Mouse (Mus musculus) ES-Bruce4 (cell line): ENCODE data around the gene Uba52. TPM values are rescaled to one million over a fixed set of nuclear protein-coding genes. Genes with fewer than 3 reads are reported as not detected.
A peak's percentile ranks its signal among the peaks of the same experiment; 100 is the strongest.

ENCODE experiments used
- H3K27ac ChIP-seq: 2 replicates; pipeline ENCODE4 v1.5.1; 2012; ENCODE audit warnings: low read length, inconsistent platforms; ENCODE audit not compliant: insufficient read depth
- H3K27me3 ChIP-seq: 2 replicates; pipeline ENCODE4 v1.6.1; 2012; ENCODE audit warnings: mild to moderate bottlenecking, low read length, inconsistent platforms; ENCODE audit not compliant: control insufficient read depth, poor library complexity, insufficient read depth, severe bottlenecking
- H3K36me3 ChIP-seq: 2 replicates; pipeline ENCODE4 v1.6.1; 2012; ENCODE audit warnings: inconsistent platforms, mild to moderate bottlenecking, low read length, moderate library complexity; ENCODE audit not compliant: control insufficient read depth, poor library complexity, insufficient read depth, severe bottlenecking
- H3K4me1 ChIP-seq: one replicate; pipeline ENCODE4 v1.8.1; 2011; ENCODE audit warnings: low read length; ENCODE audit not compliant: control insufficient read depth, insufficient read depth
- H3K4me3 ChIP-seq: 2 replicates; pipeline ENCODE4 v1.5.1; 2011; ENCODE audit warnings: low read depth, mild to moderate bottlenecking, low read length
- H3K9ac ChIP-seq: 2 replicates; pipeline ENCODE4 v1.6.1; 2012; ENCODE audit warnings: low read depth, mild to moderate bottlenecking, inconsistent platforms; ENCODE audit not compliant: poor library complexity, severe bottlenecking
- H3K9me3 ChIP-seq: replicated peaks from 2 replicates; pipeline ENCODE4 v1.6.1; 2012; ENCODE audit warnings: mild to moderate bottlenecking, low read length, inconsistent platforms; ENCODE audit not compliant: control insufficient read depth, poor library complexity, insufficient read depth, severe bottlenecking
- CTCF ChIP-seq: IDR thresholded peaks from one replicate; pipeline ENCODE4 v1.8.1; 2011; ENCODE audit warnings: low read depth, low read length
- EP300 ChIP-seq: IDR thresholded peaks from 2 replicates; pipeline ENCODE4 v1.6.1; 2011; ENCODE audit warnings: low read depth, low read length; ENCODE audit not compliant: insufficient read depth
- POLR2A ChIP-seq: IDR thresholded peaks from one replicate; pipeline ENCODE4 v1.8.1; 2011; ENCODE audit warnings: low read length; ENCODE audit not compliant: insufficient read depth
- polyA plus RNA-seq: library from polyadenylated mRNA; stranded (reverse); fragments of >200 nt; gene quantifications from 2 replicates; pipeline ENCODE4 v1.2.4, GENCODE M21; 2011; ENCODE audit warnings: low read depth; ENCODE audit not compliant: missing spikeins, insufficient read depth, insufficient read length

Gene Uba52
- polyA plus RNA-seq, 1 experiment: 1,157 TPM

- no peaks in the 10 kb centered on the region for H3K9me3 ChIP-seq
- TF ChIP-seq EP300 (no peak), CTCF (no peak), POLR2A (no peak)
- no peaks in the 10 kb centered on the region for H3K36me3 ChIP-seq
- no peak overlapping the region for H3K4me3 ChIP-seq
- H3K27me3 ChIP-seq: peaks cover 44% of the 10 kb centered on the region
- H3K4me1 ChIP-seq: no peaks in the 10 kb centered on the region
- H3K9ac ChIP-seq: peak overlapping the region; percentile 10; the same call in 1 of the 2 replicates
- no peak overlapping the region for H3K27ac ChIP-seq
Observed at GRCm38 (mm10) chr8:70495001-70495770, 15.4 kb downstream of the Uba52 start.

GRCm38 (mm10) chr8:70494416-70494945 lies 16.1 kb downstream of the Uba52 start:
- Histone ChIP-seq H3K27me3 (peaks cover 44% of the 10 kb centered on the region), H3K27ac (no peak overlapping the region), H3K4me1 (no peaks in the 10 kb centered on the region), H3K9ac (no peak overlapping the region), H3K4me3 (0 out of 2 replicates have a peak overlapping the region, but pooled peaks have one; percentile 7), H3K36me3 (no peaks in the 10 kb centered on the region), H3K9me3 (no peaks in the 10 kb centered on the region)
- TF ChIP-seq POLR2A (no peak), CTCF (no peak), EP300 (no peak)

- H3K36me3 ChIP-seq: no peaks in the 10 kb centered on the region
- H3K9ac ChIP-seq: peak overlapping the region; percentile 56; the same call in 1 of the 2 replicates
- no peak overlapping the region for H3K27ac ChIP-seq
- H3K9me3 ChIP-seq: no peaks in the 10 kb centered on the region
- H3K4me3 ChIP-seq: peak overlapping the region; percentile 15; the same call in 1 of the 2 replicates
- TF ChIP-seq EP300: no peak
- peaks cover 2% of the 10 kb centered on the region for H3K4me1 ChIP-seq
- H3K27me3 ChIP-seq: peaks cover 44% of the 10 kb centered on the region
Observed at GRCm38 (mm10) chr8:70493692-70494415, 16.7 kb downstream of the Uba52 start.

- Histone ChIP-seq H3K4me3 (peak within 1 kb of the TSS; percentile 33), H3K36me3 (no peaks in the 10 kb centered on the region), H3K9me3 (no peaks in the 10 kb centered on the region), H3K27ac (no peak within 1 kb of the TSS), H3K4me1 (peaks cover 2% of the 10 kb centered on the region), H3K27me3 (peaks cover 46% of the 10 kb centered on the region), H3K9ac (peak within 1 kb of the TSS; percentile 56)
- TF ChIP-seq POLR2A (no peak), EP300 (no peak), CTCF (no peak)
Observed at GRCm38 (mm10) chr8:70492664-70493640, 17.6 kb downstream of the Uba52 start, which contains the start of gene Crlf1. Crlf1 (plus strand) TSS chr8:70493158.

GRCm38 (mm10) chr8:70490880-70491495 lies 19.6 kb downstream of the Uba52 start:
- H3K4me3 ChIP-seq: no peak overlapping the region
- no peak overlapping the region for H3K9ac ChIP-seq
- no peak overlapping the region for H3K27ac ChIP-seq
- no peaks in the 10 kb centered on the region for H3K36me3 ChIP-seq
- H3K9me3 ChIP-seq: no peaks in the 10 kb centered on the region
- peaks cover 50% of the 10 kb centered on the region for H3K27me3 ChIP-seq
- peaks cover 2% of the 10 kb centered on the region for H3K4me1 ChIP-seq
- TF ChIP-seq POLR2A (no peak), CTCF (no peak), EP300 (no peak)
